In the genomic region with DNA sequence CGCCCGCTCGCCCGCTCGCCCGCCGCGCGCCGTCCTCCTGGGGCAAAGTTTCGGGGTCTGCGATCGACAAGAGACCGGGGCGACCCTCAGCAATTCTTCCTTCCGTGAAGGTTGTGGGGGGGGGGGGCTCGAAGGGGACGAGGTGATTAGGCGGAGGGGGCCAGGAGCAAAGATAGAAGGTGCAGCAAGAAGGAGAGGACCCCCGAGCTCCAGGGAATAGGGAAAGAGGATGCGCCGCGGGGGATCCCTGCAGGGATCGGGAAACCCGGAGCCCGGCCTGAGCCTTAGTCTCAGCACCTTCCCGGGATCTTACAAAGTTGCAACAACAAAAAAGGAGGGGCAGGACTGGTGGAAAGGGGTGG, we compare ENCODE assay signal across 7 mouse cellular contexts. TPM values are rescaled to one million over a fixed set of nuclear protein-coding genes. Genes with fewer than 3 reads are reported as not detected.
DNase-seq lines count a peak whose midpoint lies in the region; ATAC-seq and TF ChIP-seq lines count a peak whose summit lies in the region.

No protein-coding gene starts in this region.

- H3K4me1 ChIP-seq in forebrain, embryonic 11.5 days (replicated peaks; ENCODE audit: control insufficient read depth, insufficient read depth, low read length), result peaks cover 12% of the 10 kb centered on the region; the same call in 1 of the 2 replicates
- peaks cover 2% of the 10 kb centered on the region; the same call in 1 of the 2 replicates for H3K4me1 ChIP-seq in limb, embryonic 14.5 days (ENCODE audit: control insufficient read depth, insufficient read depth, low read length)
- H3K4me1 ChIP-seq in stomach, embryonic 16.5 days (ENCODE audit: control insufficient read depth, insufficient read depth, low read length), result peaks cover 9% of the 10 kb centered on the region

- peak; percentile 29 for DNase-seq in ovary, postnatal 10 days (ENCODE audit: low spot score)
- no peak for DNase-seq in ovary, adult 18-20 months (ENCODE audit: low spot score)
- no peak for DNase-seq in forebrain, embryonic 11.5 days (ENCODE audit: low spot score)
- DNase-seq in limb, embryonic 14.5 days (ENCODE audit: low spot score), result no peak
- no peak for DNase-seq in left cerebral cortex, adult 18-20 months (ENCODE audit: low spot score in 2 of 2)
- DNase-seq in Muller cell, postnatal 12 days (ENCODE audit: inconsistent ontology term), result no peak

- H3K9ac ChIP-seq in forebrain, embryonic 11.5 days (ENCODE audit: low read length), result peak overlapping the region; percentile 98
- H3K9ac ChIP-seq in limb, embryonic 14.5 days (ENCODE audit: low read depth, low read length, severe bottlenecking), result peak overlapping the region; percentile 93
- H3K9ac ChIP-seq in stomach, embryonic 16.5 days (ENCODE audit: low read length), result peak overlapping the region; percentile 98

- H3K27ac ChIP-seq in forebrain, embryonic 11.5 days (ENCODE audit: low read depth, low read length), result peak overlapping the region; percentile 98; the same call in 1 of the 2 replicates
- peak overlapping the region; percentile 98 for H3K27ac ChIP-seq in limb, embryonic 14.5 days (replicated peaks; ENCODE audit: low read depth, low read length)
- peak overlapping the region; percentile 100 for H3K27ac ChIP-seq in stomach, embryonic 16.5 days (ENCODE audit: low read length)

- WGBS in forebrain, embryonic 11.5 days, result under 1% methylated on average over 25 of the region's 27 CpGs
- under 1% methylated on average over 25 of the region's 27 CpGs for WGBS in limb, embryonic 14.5 days
- WGBS in stomach, embryonic 16.5 days, result under 1% methylated on average over 27 of the region's 27 CpGs

- H3K27me3 ChIP-seq in forebrain, embryonic 11.5 days (ENCODE audit: control insufficient read depth, insufficient read depth, low read length), result no peaks in the 10 kb centered on the region
- H3K27me3 ChIP-seq in limb, embryonic 14.5 days (ENCODE audit: control insufficient read depth, insufficient read depth, low read length), result no peaks in the 10 kb centered on the region
- H3K27me3 ChIP-seq in stomach, embryonic 16.5 days (ENCODE audit: control insufficient read depth, insufficient read depth, low read length), result no peaks in the 10 kb centered on the region

- peak; percentile 59 for ATAC-seq in forebrain, embryonic 11.5 days (replicated peaks; ENCODE audit: low FRiP score)
- no peak; the same call in 1 of the 2 replicates for ATAC-seq in limb, embryonic 14.5 days (ENCODE audit: low FRiP score, low read depth)
- ATAC-seq in stomach, embryonic 16.5 days (ENCODE audit: insufficient read depth, low FRiP score), result no peak

- no peak for TF ChIP-seq POLR2A in limb, embryonic 14.5 days (IDR thresholded peaks at IDR 0.05; ENCODE audit: borderline replicate concordance, extremely low read depth, insufficient read depth, insufficient read length)

- H3K4me2 ChIP-seq in forebrain, embryonic 11.5 days (ENCODE audit: low read depth, low read length, severe bottlenecking), result peak overlapping the region; percentile 67
- peak overlapping the region; percentile 67 for H3K4me2 ChIP-seq in limb, embryonic 14.5 days (replicated peaks; ENCODE audit: low read depth, low read length, severe bottlenecking)
- peak overlapping the region; percentile 83 for H3K4me2 ChIP-seq in stomach, embryonic 16.5 days (ENCODE audit: low read depth, low read length)

- no peaks in the 10 kb centered on the region for H3K9me3 ChIP-seq in forebrain, embryonic 11.5 days (ENCODE audit: control insufficient read depth, low read length)
- no peaks in the 10 kb centered on the region for H3K9me3 ChIP-seq in limb, embryonic 14.5 days (ENCODE audit: control insufficient read depth, low read length)
- H3K9me3 ChIP-seq in stomach, embryonic 16.5 days (replicated peaks; ENCODE audit: control insufficient read depth, low read length), result no peaks in the 10 kb centered on the region

- H3K4me3 ChIP-seq in forebrain, embryonic 11.5 days (ENCODE audit: low read depth, low read length), result peak overlapping the region; percentile 86
- H3K4me3 ChIP-seq in limb, embryonic 14.5 days (replicated peaks; ENCODE audit: low read length), result peak overlapping the region; percentile 78
- peak overlapping the region; percentile 90 for H3K4me3 ChIP-seq in stomach, embryonic 16.5 days (replicated peaks; ENCODE audit: low read length)

- no peaks in the 10 kb centered on the region for H3K36me3 ChIP-seq in forebrain, embryonic 11.5 days (ENCODE audit: control insufficient read depth, insufficient read depth, low read length)
- no peaks in the 10 kb centered on the region for H3K36me3 ChIP-seq in limb, embryonic 14.5 days (ENCODE audit: control insufficient read depth, insufficient read depth, low read length)
- H3K36me3 ChIP-seq in stomach, embryonic 16.5 days (ENCODE audit: control insufficient read depth, insufficient read depth, low read length), result no peaks in the 10 kb centered on the region

RNA-seq across cellular contexts. Expression of a gene that starts 1.9 kb away (rescaled TPM):
- 91.1 and 91.5 TPM in 2 replicates for polyA plus RNA-seq in forebrain, embryonic 11.5 days (2014; fragmentation: Nextera tagmentation; extraction: Ambion mirVana)
- polyA plus RNA-seq in limb, embryonic 14.5 days (2012; rRNA removed), result 101 and 121 TPM in 2 replicates
- polyA plus RNA-seq in limb, embryonic 14.5 days (2014; fragmentation: Nextera tagmentation; extraction: Ambion mirVana), result 166 and 190 TPM in 2 replicates
- polyA plus RNA-seq in stomach, embryonic 16.5 days (2015; fragmentation: Nextera tagmentation; extraction: Ambion mirVana), result 108 and 110 TPM in 2 replicates
- total RNA-seq in left cerebral cortex, adult 18-20 months (2021), result 100 to 1,000 TPM; 133 to 135 TPM
